Mouse (Mus musculus): Measurements from ENCODE around the gene Cacng4. TPM values are rescaled to one million over a fixed set of nuclear protein-coding genes. Genes with fewer than 3 reads are reported as not detected.

Cacng4 gene
- polyA plus RNA-seq (2015; fragmentation: Nextera tagmentation; extraction: Ambion mirVana): 40.5 and 41.6 TPM in 2 replicates

GRCm38 (mm10) chr11:107794547-107795269 lies at the start of gene Cacng4:
Gene Cacng4 (minus strand): TSS chr11:107794557.
- peak within 1 kb of the TSS; percentile 96 for H3K27ac ChIP-seq
- WGBS: under 1% methylated on average over 29 of the region's 73 CpGs
- peaks cover 24% of the 10 kb centered on the region for H3K27me3 ChIP-seq
- peaks cover 82% of the 10 kb centered on the region for H3K4me1 ChIP-seq (replicated peaks)
- peak; percentile 46 for ATAC-seq
- peak within 1 kb of the TSS; percentile 89 for H3K4me2 ChIP-seq (replicated peaks)
- peak within 1 kb of the TSS; percentile 92 for H3K9ac ChIP-seq (replicated peaks)
- H3K9me3 ChIP-seq: no peaks in the 10 kb centered on the region
- H3K4me3 ChIP-seq (replicated peaks): peak within 1 kb of the TSS; percentile 79
- peaks cover 4% of the 10 kb centered on the region for H3K36me3 ChIP-seq

- 0 out of 2 replicates have a peak, but pooled peaks cover 3% of the 10 kb centered on the region for H3K4me1 ChIP-seq (replicated peaks)
- no peaks in the 10 kb centered on the region for H3K27me3 ChIP-seq
- WGBS: 68% methylated on average over 7 of the region's 7 CpGs
- H3K27ac ChIP-seq: peak overlapping the region; percentile 46
- no peak overlapping the region for H3K4me2 ChIP-seq (replicated peaks)
- no peak overlapping the region for H3K4me3 ChIP-seq (replicated peaks)
- H3K36me3 ChIP-seq: no peaks in the 10 kb centered on the region
- ATAC-seq: no peak
- no peak overlapping the region for H3K9ac ChIP-seq (replicated peaks)
- H3K9me3 ChIP-seq: no peaks in the 10 kb centered on the region
Observed at GRCm38 (mm10) chr11:107833351-107834040, 39.1 kb upstream of the Cacng4 start.

- ATAC-seq: no peak
- 0 out of 2 replicates have a peak, but pooled peaks cover 2% of the 10 kb centered on the region for H3K27me3 ChIP-seq
- H3K36me3 ChIP-seq: no peaks in the 10 kb centered on the region
- no peak overlapping the region for H3K9ac ChIP-seq (replicated peaks)
- no peak overlapping the region for H3K4me3 ChIP-seq (replicated peaks)
- WGBS: 41% methylated on average over 5 of the region's 5 CpGs
- no peaks in the 10 kb centered on the region for H3K9me3 ChIP-seq
- H3K4me1 ChIP-seq (replicated peaks): peaks cover 14% of the 10 kb centered on the region
- no peak overlapping the region for H3K27ac ChIP-seq
- no peak overlapping the region for H3K4me2 ChIP-seq (replicated peaks)
Observed at GRCm38 (mm10) chr11:107817196-107817595, 22.8 kb upstream of the Cacng4 start.

GRCm38 (mm10) chr11:107812941-107813648 lies 18.7 kb upstream of the Cacng4 start:
- 22% methylated on average over 21 of the region's 21 CpGs for WGBS
- Histone ChIP-seq H3K9ac (replicated peaks) (peak overlapping the region; percentile 21; the same call in 1 of the 2 replicates), H3K27me3 (0 out of 2 replicates have a peak, but pooled peaks cover 12% of the 10 kb centered on the region), H3K36me3 (no peaks in the 10 kb centered on the region), H3K4me3 (replicated peaks) (no peak overlapping the region; the same call in 1 of the 2 replicates), H3K4me2 (replicated peaks) (peak overlapping the region; percentile 36), H3K27ac (peak overlapping the region; percentile 57; the same call in 1 of the 2 replicates), H3K4me1 (replicated peaks) (peaks cover 20% of the 10 kb centered on the region), H3K9me3 (no peaks in the 10 kb centered on the region)
- peak; percentile 44; the same call in 1 of the 2 replicates for ATAC-seq

- Histone ChIP-seq H3K4me3 (replicated peaks) (no peak overlapping the region), H3K9ac (replicated peaks) (no peak overlapping the region), H3K4me2 (replicated peaks) (no peak overlapping the region), H3K9me3 (no peaks in the 10 kb centered on the region), H3K27me3 (0 out of 2 replicates have a peak, but pooled peaks cover 10% of the 10 kb centered on the region), H3K27ac (0 out of 2 replicates have a peak overlapping the region, but pooled peaks have one; percentile 57), H3K4me1 (replicated peaks) (peaks cover 20% of the 10 kb centered on the region), H3K36me3 (no peaks in the 10 kb centered on the region)
- ATAC-seq: no peak
- 44% methylated on average over 4 of the region's 4 CpGs for WGBS
Observed at GRCm38 (mm10) chr11:107812429-107812828, 18.1 kb upstream of the Cacng4 start.

- 0 out of 2 replicates have a peak, but pooled peaks cover 10% of the 10 kb centered on the region for H3K27me3 ChIP-seq
- no peak for ATAC-seq
- WGBS: 71% methylated on average over 8 of the region's 8 CpGs
- no peak overlapping the region for H3K27ac ChIP-seq
- H3K9me3 ChIP-seq: no peaks in the 10 kb centered on the region
- no peak overlapping the region for H3K9ac ChIP-seq (replicated peaks)
- no peak overlapping the region for H3K4me3 ChIP-seq (replicated peaks)
- no peak overlapping the region for H3K4me2 ChIP-seq (replicated peaks)
- no peaks in the 10 kb centered on the region for H3K36me3 ChIP-seq
- H3K4me1 ChIP-seq (replicated peaks): peaks cover 19% of the 10 kb centered on the region
Observed at GRCm38 (mm10) chr11:107808508-107808907, 14.2 kb upstream of the Cacng4 start.

GRCm38 (mm10) chr11:107806058-107806457 lies 11.7 kb upstream of the Cacng4 start:
- Histone ChIP-seq H3K36me3 (no peaks in the 10 kb centered on the region), H3K4me1 (replicated peaks) (no peaks in the 10 kb centered on the region), H3K4me3 (replicated peaks) (no peak overlapping the region), H3K27ac (no peak overlapping the region), H3K27me3 (0 out of 2 replicates have a peak, but pooled peaks cover 3% of the 10 kb centered on the region), H3K4me2 (replicated peaks) (no peak overlapping the region), H3K9ac (replicated peaks) (no peak overlapping the region), H3K9me3 (no peaks in the 10 kb centered on the region)
- no peak for ATAC-seq
- 93% methylated on average over 1 of the region's 1 CpGs for WGBS

GRCm38 (mm10) chr11:107801946-107802345 lies 7.6 kb upstream of the Cacng4 start:
- Histone ChIP-seq H3K27ac (no peak overlapping the region), H3K9me3 (no peaks in the 10 kb centered on the region), H3K4me2 (replicated peaks) (no peak overlapping the region), H3K27me3 (peaks cover 20% of the 10 kb centered on the region), H3K4me1 (replicated peaks) (peaks cover 27% of the 10 kb centered on the region), H3K4me3 (replicated peaks) (no peak overlapping the region), H3K36me3 (no peaks in the 10 kb centered on the region), H3K9ac (replicated peaks) (no peak overlapping the region)
- 82% methylated on average over 3 of the region's 3 CpGs for WGBS
- no peak for ATAC-seq

- Histone ChIP-seq H3K9ac (replicated peaks) (no peak overlapping the region), H3K27ac (no peak overlapping the region), H3K4me3 (replicated peaks) (no peak overlapping the region), H3K4me2 (replicated peaks) (no peak overlapping the region), H3K4me1 (replicated peaks) (peaks cover 49% of the 10 kb centered on the region), H3K9me3 (no peaks in the 10 kb centered on the region), H3K27me3 (peaks cover 26% of the 10 kb centered on the region), H3K36me3 (no peaks in the 10 kb centered on the region)
- no peak for ATAC-seq
- 20% methylated on average over 9 of the region's 9 CpGs for WGBS
Observed at GRCm38 (mm10) chr11:107799331-107799730, 5.0 kb upstream of the Cacng4 start.

GRCm38 (mm10) chr11:107796346-107796745 lies 2.0 kb upstream of the Cacng4 start:
- ATAC-seq: no peak
- Histone ChIP-seq H3K27me3 (peaks cover 26% of the 10 kb centered on the region), H3K9ac (replicated peaks) (no peak overlapping the region), H3K27ac (no peak overlapping the region), H3K36me3 (no peaks in the 10 kb centered on the region), H3K9me3 (no peaks in the 10 kb centered on the region), H3K4me2 (replicated peaks) (no peak overlapping the region), H3K4me3 (replicated peaks) (no peak overlapping the region), H3K4me1 (replicated peaks) (peaks cover 71% of the 10 kb centered on the region)
- 41% methylated on average over 7 of the region's 7 CpGs for WGBS

GRCm38 (mm10) chr11:107795384-107796035 lies 1.2 kb upstream of the Cacng4 start:
- Histone ChIP-seq H3K9me3 (no peaks in the 10 kb centered on the region), H3K9ac (replicated peaks) (peak overlapping the region; percentile 92), H3K27ac (peak overlapping the region; percentile 96), H3K4me3 (replicated peaks) (peak overlapping the region; percentile 79), H3K36me3 (no peaks in the 10 kb centered on the region), H3K4me2 (replicated peaks) (peak overlapping the region; percentile 89), H3K4me1 (replicated peaks) (peaks cover 79% of the 10 kb centered on the region), H3K27me3 (peaks cover 26% of the 10 kb centered on the region)
- ATAC-seq: no peak
- WGBS: 3% methylated on average over 9 of the region's 9 CpGs
